Comparison of ENCODE assay signal across 21 mouse cellular contexts in genomic region chrX:50442696-50443095, GRCm38 (mm10). TPM values are rescaled to one million over a fixed set of nuclear protein-coding genes. Genes with fewer than 3 reads are reported as not detected.
"Had no signal": no experiment of that assay in that cellular context is flagged by ENCODE, and none has a peak within 500 bp of the region (broad histone marks: within the 10 kb centered on the region; RNA-seq: fewer than 3 reads in every experiment).

No protein-coding gene starts in this region.

- H3K4me3 ChIP-seq: limb, embryonic 13.5 days; midbrain, embryonic 10.5 days; neural tube, embryonic 13.5 days; stomach, embryonic 15.5 days had no signal

- H3K4me2 ChIP-seq: limb, embryonic 13.5 days; neural tube, embryonic 13.5 days; stomach, embryonic 15.5 days had no signal

- H3K27me3 ChIP-seq: limb, embryonic 13.5 days; neural tube, embryonic 13.5 days; stomach, embryonic 15.5 days had no signal

- H3K9me3 ChIP-seq: limb, embryonic 13.5 days; midbrain, embryonic 10.5 days; neural tube, embryonic 13.5 days; stomach, embryonic 15.5 days had no signal

- ATAC-seq: lung, postnatal 0 days had no signal

- H3K27ac ChIP-seq: kidney, postnatal 0 days; limb, embryonic 13.5 days; liver, embryonic 14.5 days; midbrain, embryonic 10.5 days; neural tube, embryonic 13.5 days; stomach, embryonic 15.5 days had no signal

- DNase-seq: kidney, adult 9 months; kidney, postnatal 36 days; layer of hippocampus, adult 9-11 months; layer of hippocampus, postnatal 36 days; lung, adult 18-20 months; lung, postnatal 4 days; midbrain, embryonic 14.5 days; retina, postnatal 1 day; thymus, adult 2 months; thymus, postnatal 25 days had no signal

- H3K36me3 ChIP-seq: limb, embryonic 13.5 days; midbrain, embryonic 10.5 days; neural tube, embryonic 13.5 days; stomach, embryonic 15.5 days had no signal

- H3K4me1 ChIP-seq: limb, embryonic 13.5 days; midbrain, embryonic 10.5 days; neural tube, embryonic 13.5 days; stomach, embryonic 15.5 days had no signal

- H3K9ac ChIP-seq: limb, embryonic 13.5 days; liver, embryonic 14.5 days; neural tube, embryonic 13.5 days; stomach, embryonic 15.5 days had no signal

RNA-seq across cellular contexts. Expression of gene Olfr1324, which starts 14.4 kb away (rescaled TPM):
- polyA plus RNA-seq: kidney, postnatal 0 days; limb, embryonic 13.5 days; liver, adult 2 months; liver, embryonic 14.5 days; lung, postnatal 0 days; midbrain, embryonic 10.5 days; midbrain, embryonic 14.5 days; neural tube, embryonic 13.5 days; spleen, adult 2 months; stomach, embryonic 15.5 days; testis, adult 2 months; thymus, adult 2 months; urinary bladder, adult 2 months had no signal
